Mouse (Mus musculus): ENCODE data around the gene Lysmd3. TPM values are rescaled to one million over a fixed set of nuclear protein-coding genes. Genes with fewer than 3 reads are reported as not detected.
A peak's percentile ranks its signal among the peaks of the same experiment; 100 is the strongest.

Gene Lysmd3
- polyA plus RNA-seq, 1 experiment from 2014 or later = 33.5 TPM

GRCm38 (mm10) chr13:81690477-81690876 lies 33.0 kb downstream of the Lysmd3 start:
- 90% methylated on average over 10 of the region's 10 CpGs for WGBS
- no peaks in the 10 kb centered on the region for H3K27me3 ChIP-seq (ENCODE audit: control insufficient read depth, insufficient read depth, low read length)
- DNase-seq (ENCODE audit: low spot score) (no peak), ATAC-seq (ENCODE audit: low FRiP score) (no peak)
- H3K27ac ChIP-seq (ENCODE audit: low read depth, low read length) = no peak overlapping the region
- no peak overlapping the region for H3K9ac ChIP-seq (ENCODE audit: low read depth, low read length)
- no peak overlapping the region for H3K4me3 ChIP-seq (ENCODE audit: low read depth, low read length)
- no peaks in the 10 kb centered on the region for H3K4me1 ChIP-seq (replicated peaks; ENCODE audit: control insufficient read depth, insufficient read depth, low read length)
- no peaks in the 10 kb centered on the region for H3K36me3 ChIP-seq (ENCODE audit: control insufficient read depth, insufficient read depth, low read length)
- H3K4me2 ChIP-seq (replicated peaks; ENCODE audit: low read depth, low read length) = no peak overlapping the region
- H3K9me3 ChIP-seq (ENCODE audit: control insufficient read depth, low read length) = no peaks in the 10 kb centered on the region

DNA sequence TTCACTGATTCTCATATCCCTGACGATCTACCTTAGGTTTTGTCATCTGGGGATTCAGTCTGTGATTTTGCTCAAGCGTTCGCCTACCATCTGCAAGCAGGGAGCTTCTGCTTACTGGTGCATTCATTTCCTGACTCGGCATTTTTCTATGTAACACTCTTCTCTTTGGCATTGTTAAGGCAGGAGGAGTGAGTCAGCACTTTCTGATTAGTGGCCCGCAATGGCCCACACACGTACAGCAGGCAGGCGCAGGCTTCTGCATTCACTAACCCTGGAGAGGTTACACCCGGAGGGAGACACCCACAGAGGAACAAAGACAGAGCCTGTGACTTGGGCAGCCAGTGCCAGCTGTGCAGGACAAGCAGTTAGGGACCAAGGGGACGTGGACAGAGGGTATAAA lies 34.1 kb downstream of the Lysmd3 start:
- ATAC-seq (ENCODE audit: low FRiP score) (peak; percentile 56), DNase-seq (ENCODE audit: low spot score) (peak; percentile 34)
- Histone ChIP-seq H3K9me3 (ENCODE audit: control insufficient read depth, low read length) (no peaks in the 10 kb centered on the region), H3K27ac (ENCODE audit: low read depth, low read length) (no peak overlapping the region; the same call in 1 of the 2 replicates), H3K36me3 (ENCODE audit: control insufficient read depth, insufficient read depth, low read length) (no peaks in the 10 kb centered on the region), H3K4me2 (replicated peaks; ENCODE audit: low read depth, low read length) (no peak overlapping the region), H3K4me1 (replicated peaks; ENCODE audit: control insufficient read depth, insufficient read depth, low read length) (no peaks in the 10 kb centered on the region), H3K4me3 (ENCODE audit: low read depth, low read length) (no peak overlapping the region), H3K9ac (ENCODE audit: low read depth, low read length) (no peak overlapping the region), H3K27me3 (ENCODE audit: control insufficient read depth, insufficient read depth, low read length) (no peaks in the 10 kb centered on the region)
- 51% methylated on average over 9 of the region's 9 CpGs for WGBS

DNA sequence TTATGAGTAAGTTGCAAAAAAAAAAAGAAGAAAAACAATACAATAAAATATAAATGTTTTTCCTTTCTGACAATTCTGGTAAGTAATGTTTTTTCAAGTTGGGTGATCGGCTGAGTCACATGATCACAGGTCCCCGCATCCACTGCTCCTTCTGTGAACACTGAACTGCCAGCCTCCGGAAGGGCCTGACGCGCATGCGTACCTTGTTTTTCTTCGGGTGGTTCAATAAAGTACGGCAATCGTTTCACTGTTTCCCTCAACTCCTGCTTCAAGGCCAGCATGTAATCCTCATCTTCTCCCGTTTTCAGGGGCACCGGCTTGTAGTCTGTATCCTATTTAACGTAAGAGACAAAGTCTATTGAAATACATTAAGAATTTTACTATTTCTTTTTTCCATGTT lies 37.0 kb downstream of the Lysmd3 start:
- no peak overlapping the region for H3K4me2 ChIP-seq (replicated peaks; ENCODE audit: low read depth, low read length)
- no peak overlapping the region for H3K4me3 ChIP-seq (ENCODE audit: low read depth, low read length)
- no peak overlapping the region for H3K9ac ChIP-seq (ENCODE audit: low read depth, low read length)
- H3K27me3 ChIP-seq (ENCODE audit: control insufficient read depth, insufficient read depth, low read length) = no peaks in the 10 kb centered on the region
- DNase-seq (ENCODE audit: low spot score) = no peak
- 96% methylated on average over 12 of the region's 12 CpGs for WGBS
- H3K9me3 ChIP-seq (ENCODE audit: control insufficient read depth, low read length) = no peaks in the 10 kb centered on the region
- H3K27ac ChIP-seq (ENCODE audit: low read depth, low read length) = no peak overlapping the region
- no peaks in the 10 kb centered on the region for H3K36me3 ChIP-seq (ENCODE audit: control insufficient read depth, insufficient read depth, low read length)
- no peaks in the 10 kb centered on the region for H3K4me1 ChIP-seq (replicated peaks; ENCODE audit: control insufficient read depth, insufficient read depth, low read length)
- ATAC-seq (ENCODE audit: low FRiP score) = no peak

GRCm38 (mm10) chr13:81703148-81703547 lies 45.7 kb downstream of the Lysmd3 start:
- no peaks in the 10 kb centered on the region for H3K27me3 ChIP-seq (ENCODE audit: control insufficient read depth, insufficient read depth, low read length)
- H3K9ac ChIP-seq (ENCODE audit: low read depth, low read length) = no peak overlapping the region
- ATAC-seq (ENCODE audit: low FRiP score) (no peak), DNase-seq (ENCODE audit: low spot score) (no peak)
- no peak overlapping the region for H3K4me3 ChIP-seq (ENCODE audit: low read depth, low read length)
- WGBS = 77% methylated on average over 7 of the region's 7 CpGs
- H3K36me3 ChIP-seq (ENCODE audit: control insufficient read depth, insufficient read depth, low read length) = no peaks in the 10 kb centered on the region
- H3K27ac ChIP-seq (ENCODE audit: low read depth, low read length) = no peak overlapping the region
- no peaks in the 10 kb centered on the region for H3K9me3 ChIP-seq (ENCODE audit: control insufficient read depth, low read length)
- no peak overlapping the region for H3K4me2 ChIP-seq (replicated peaks; ENCODE audit: low read depth, low read length)
- no peaks in the 10 kb centered on the region for H3K4me1 ChIP-seq (replicated peaks; ENCODE audit: control insufficient read depth, insufficient read depth, low read length)

GRCm38 (mm10) chr13:81703621-81704020 lies 46.2 kb downstream of the Lysmd3 start:
- DNase-seq (ENCODE audit: low spot score) (no peak), ATAC-seq (ENCODE audit: low FRiP score) (no peak)
- Histone ChIP-seq H3K4me1 (replicated peaks; ENCODE audit: control insufficient read depth, insufficient read depth, low read length) (no peaks in the 10 kb centered on the region), H3K9me3 (ENCODE audit: control insufficient read depth, low read length) (no peaks in the 10 kb centered on the region), H3K27ac (ENCODE audit: low read depth, low read length) (no peak overlapping the region), H3K27me3 (ENCODE audit: control insufficient read depth, insufficient read depth, low read length) (no peaks in the 10 kb centered on the region), H3K4me2 (replicated peaks; ENCODE audit: low read depth, low read length) (no peak overlapping the region), H3K9ac (ENCODE audit: low read depth, low read length) (no peak overlapping the region), H3K36me3 (ENCODE audit: control insufficient read depth, insufficient read depth, low read length) (no peaks in the 10 kb centered on the region), H3K4me3 (ENCODE audit: low read depth, low read length) (no peak overlapping the region)
- WGBS = 87% methylated on average over 9 of the region's 9 CpGs

- DNase-seq (ENCODE audit: low spot score) (no peak), ATAC-seq (ENCODE audit: low FRiP score) (no peak)
- Histone ChIP-seq H3K4me2 (replicated peaks; ENCODE audit: low read depth, low read length) (no peak overlapping the region), H3K36me3 (ENCODE audit: control insufficient read depth, insufficient read depth, low read length) (no peaks in the 10 kb centered on the region), H3K9me3 (ENCODE audit: control insufficient read depth, low read length) (no peaks in the 10 kb centered on the region), H3K9ac (ENCODE audit: low read depth, low read length) (no peak overlapping the region), H3K27me3 (ENCODE audit: control insufficient read depth, insufficient read depth, low read length) (no peaks in the 10 kb centered on the region), H3K27ac (ENCODE audit: low read depth, low read length) (no peak overlapping the region), H3K4me3 (ENCODE audit: low read depth, low read length) (no peak overlapping the region), H3K4me1 (replicated peaks; ENCODE audit: control insufficient read depth, insufficient read depth, low read length) (no peaks in the 10 kb centered on the region)
- WGBS = 95% methylated on average over 5 of the region's 5 CpGs
Measured at GRCm38 (mm10) chr13:81706311-81706710, 48.8 kb downstream of the Lysmd3 start.

DNA sequence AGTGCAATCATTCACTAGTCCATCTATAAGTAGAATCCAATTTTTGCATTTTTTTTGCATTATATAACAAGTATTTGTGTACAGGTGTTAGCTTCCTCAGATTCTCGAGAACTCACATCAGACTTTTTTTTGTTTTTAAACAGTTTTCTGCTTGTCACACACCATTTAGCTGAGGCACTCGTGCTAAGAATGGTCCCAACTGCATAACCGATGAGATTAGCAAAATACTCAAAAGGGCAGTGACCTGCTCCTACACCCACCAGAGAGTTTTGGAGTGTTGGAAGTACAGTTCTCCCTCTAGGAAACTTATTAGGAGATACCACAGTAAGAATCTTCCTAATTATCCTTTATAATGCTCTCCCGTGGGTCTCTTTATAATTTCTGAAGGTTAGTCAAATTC lies 52.3 kb downstream of the Lysmd3 start:
- ATAC-seq (ENCODE audit: low FRiP score) (no peak), DNase-seq (ENCODE audit: low spot score) (no peak)
- H3K27ac ChIP-seq (ENCODE audit: low read depth, low read length) = no peak overlapping the region
- peak overlapping the region; percentile 93 for H3K4me2 ChIP-seq (replicated peaks; ENCODE audit: low read depth, low read length)
- no peaks in the 10 kb centered on the region for H3K36me3 ChIP-seq (ENCODE audit: control insufficient read depth, insufficient read depth, low read length)
- 0 out of 2 replicates have a peak, but pooled peaks cover 2% of the 10 kb centered on the region for H3K4me1 ChIP-seq (replicated peaks; ENCODE audit: control insufficient read depth, insufficient read depth, low read length)
- no peaks in the 10 kb centered on the region for H3K9me3 ChIP-seq (ENCODE audit: control insufficient read depth, low read length)
- peak overlapping the region; percentile 83; the same call in 1 of the 2 replicates for H3K4me3 ChIP-seq (ENCODE audit: low read depth, low read length)
- no peaks in the 10 kb centered on the region for H3K27me3 ChIP-seq (ENCODE audit: control insufficient read depth, insufficient read depth, low read length)
- no peak overlapping the region for H3K9ac ChIP-seq (ENCODE audit: low read depth, low read length)
- 51% methylated on average over 4 of the region's 4 CpGs for WGBS

GRCm38 (mm10) chr13:81710266-81710665 lies 52.8 kb downstream of the Lysmd3 start:
- WGBS = under 1% methylated on average over 7 of the region's 7 CpGs
- Histone ChIP-seq H3K27ac (ENCODE audit: low read depth, low read length) (no peak overlapping the region), H3K9ac (ENCODE audit: low read depth, low read length) (peak overlapping the region; percentile 61), H3K4me2 (replicated peaks; ENCODE audit: low read depth, low read length) (peak overlapping the region; percentile 93), H3K9me3 (ENCODE audit: control insufficient read depth, low read length) (no peaks in the 10 kb centered on the region), H3K4me3 (ENCODE audit: low read depth, low read length) (peak overlapping the region; percentile 83), H3K4me1 (replicated peaks; ENCODE audit: control insufficient read depth, insufficient read depth, low read length) (0 out of 2 replicates have a peak, but pooled peaks cover 2% of the 10 kb centered on the region), H3K36me3 (ENCODE audit: control insufficient read depth, insufficient read depth, low read length) (no peaks in the 10 kb centered on the region), H3K27me3 (ENCODE audit: control insufficient read depth, insufficient read depth, low read length) (no peaks in the 10 kb centered on the region)
- ATAC-seq (ENCODE audit: low FRiP score) (no peak), DNase-seq (ENCODE audit: low spot score) (no peak)

DNA sequence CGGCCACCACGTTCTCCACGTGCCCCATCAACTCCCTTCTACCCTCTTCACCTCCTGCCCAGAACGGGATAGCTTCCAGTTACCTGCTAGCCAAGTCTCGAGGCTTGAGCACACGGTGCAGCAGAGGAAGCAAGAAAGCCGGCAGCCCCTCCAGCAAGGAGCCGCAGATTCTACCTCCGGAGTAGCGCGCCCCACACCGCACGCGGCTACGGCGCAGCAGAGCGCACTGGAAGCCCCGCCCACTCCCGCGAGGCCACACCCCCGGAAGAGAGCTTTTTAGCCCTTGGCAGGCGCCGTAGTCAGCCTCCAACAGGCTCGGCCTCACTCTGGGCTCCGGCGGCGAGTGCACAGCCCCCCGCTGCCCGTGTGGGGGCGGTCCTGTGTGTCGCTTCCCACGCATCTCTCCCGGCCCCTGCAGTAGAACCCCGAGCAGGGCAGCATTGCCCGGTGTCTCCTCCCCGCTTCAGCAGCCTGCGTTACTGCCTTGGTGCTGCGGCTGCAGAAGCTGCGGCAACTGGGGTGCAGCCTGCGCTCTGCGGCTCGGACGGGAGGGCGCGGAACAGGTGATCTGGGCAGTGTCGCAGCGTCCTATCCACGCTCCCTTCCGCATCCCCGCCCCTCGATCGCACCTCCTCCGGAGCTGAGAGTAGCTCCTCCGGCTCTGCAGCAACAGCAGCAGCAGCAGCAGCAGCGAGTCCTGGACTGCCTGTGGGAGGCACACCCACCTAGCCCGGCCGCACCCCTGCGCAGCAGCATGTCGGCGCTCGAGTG lies 53.5 kb downstream of the Lysmd3 start, which contains the start of the genes Polr3g and Mblac2:
TSS of gene Polr3g (minus strand) at position 239 of the 771 bp plus-strand sequence.
TSS of gene Mblac2 (plus strand) at position 567 of the 771 bp plus-strand sequence.
- H3K36me3 ChIP-seq (ENCODE audit: control insufficient read depth, insufficient read depth, low read length) = no peaks in the 10 kb centered on the region
- peak within 1 kb of the TSS; percentile 83 for H3K4me3 ChIP-seq (ENCODE audit: low read depth, low read length)
- H3K27me3 ChIP-seq (ENCODE audit: control insufficient read depth, insufficient read depth, low read length) = no peaks in the 10 kb centered on the region
- peak within 1 kb of the TSS; percentile 61 for H3K9ac ChIP-seq (ENCODE audit: low read depth, low read length)
- ATAC-seq (ENCODE audit: low FRiP score) = peak; percentile 97
- H3K4me2 ChIP-seq (replicated peaks; ENCODE audit: low read depth, low read length) = peak within 1 kb of the TSS; percentile 93
- H3K4me1 ChIP-seq (replicated peaks; ENCODE audit: control insufficient read depth, insufficient read depth, low read length) = 0 out of 2 replicates have a peak, but pooled peaks cover 2% of the 10 kb centered on the region
- WGBS = 0% methylated on average over 58 of the region's 61 CpGs
- no peaks in the 10 kb centered on the region for H3K9me3 ChIP-seq (ENCODE audit: control insufficient read depth, low read length)
- peak within 1 kb of the TSS; percentile 73 for H3K27ac ChIP-seq (ENCODE audit: low read depth, low read length)
- peak; percentile 98 for DNase-seq (ENCODE audit: low spot score)

Data from hindbrain, embryonic 11.5 days (tissue).